ENCODE assay signal across 8 mouse cellular contexts in the genomic region with DNA sequence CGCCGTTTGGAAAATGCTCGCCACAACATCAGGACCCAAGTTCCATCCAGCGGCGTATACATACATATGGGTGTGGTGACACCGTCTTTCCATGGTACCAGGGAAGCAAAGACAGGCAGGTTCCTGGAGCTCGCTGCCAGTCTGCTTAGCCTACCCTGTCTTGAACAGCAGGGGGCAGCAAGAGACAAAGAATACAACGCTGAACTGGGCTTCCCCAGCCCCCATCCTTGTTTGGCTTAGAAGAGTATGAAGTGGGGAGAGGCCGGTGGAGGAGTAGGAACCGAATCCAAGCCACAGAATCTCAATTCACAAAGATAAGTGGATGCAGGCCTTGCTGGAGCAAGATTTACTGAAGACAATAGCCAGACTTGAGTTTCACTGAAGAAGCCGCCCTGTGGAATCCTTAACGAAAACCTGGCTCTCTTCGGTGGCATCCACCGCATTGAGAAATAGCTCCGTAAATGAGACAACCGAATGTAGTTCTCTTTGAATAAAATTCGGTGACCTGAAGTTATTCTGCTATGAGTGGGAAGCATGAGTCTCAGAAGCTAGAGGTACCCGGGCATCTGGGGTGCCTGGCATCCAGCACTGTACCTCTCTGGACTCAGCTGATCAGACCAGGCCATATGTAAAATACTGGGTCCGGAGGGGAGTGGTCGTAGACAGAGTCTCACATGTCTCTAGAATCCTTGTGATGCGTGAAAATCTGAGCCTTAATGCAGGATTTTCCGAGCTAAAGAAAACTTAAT.
DNase-seq lines count a peak whose midpoint lies in the region; ATAC-seq and TF ChIP-seq lines count a peak whose summit lies in the region.

No protein-coding gene starts in this region.

- DNase-seq in brain, embryonic 14.5 days (ENCODE audit: low read depth) = peak; percentile 93
- peak; percentile 72 for DNase-seq in fibroblast of lung, adult 2 months (ENCODE audit: low read depth)
- DNase-seq in midbrain, postnatal 0 days (ENCODE audit: low spot score) = peak; percentile 93
- peak; percentile 81 for DNase-seq in telencephalon, adult 2 months (ENCODE audit: low read depth, low spot score)

- no peak overlapping the region for H3K4me3 ChIP-seq in heart, embryonic 12.5 days
- no peak overlapping the region for H3K4me3 ChIP-seq in kidney, embryonic 14.5 days (ENCODE audit: low read length)
- no peak overlapping the region for H3K4me3 ChIP-seq in limb, embryonic 12.5 days (replicated peaks)
- no peak overlapping the region for H3K4me3 ChIP-seq in midbrain, postnatal 0 days (ENCODE audit: low read depth, low read length)

- 43% methylated on average over 22 of the region's 22 CpGs for WGBS in heart, embryonic 12.5 days
- WGBS in kidney, embryonic 14.5 days = 45% methylated on average over 22 of the region's 22 CpGs
- WGBS in limb, embryonic 12.5 days = 47% methylated on average over 22 of the region's 22 CpGs
- 44% methylated on average over 22 of the region's 22 CpGs for WGBS in midbrain, postnatal 0 days

- no peaks in the 10 kb centered on the region for H3K36me3 ChIP-seq in heart, embryonic 12.5 days
- H3K36me3 ChIP-seq in kidney, embryonic 14.5 days (ENCODE audit: control insufficient read depth, insufficient read depth, low read length) = no peaks in the 10 kb centered on the region
- H3K36me3 ChIP-seq in limb, embryonic 12.5 days = no peaks in the 10 kb centered on the region
- H3K36me3 ChIP-seq in midbrain, postnatal 0 days (ENCODE audit: insufficient read depth, low read length) = no peaks in the 10 kb centered on the region

- ATAC-seq in CD4-positive, CD25-positive, alpha-beta regulatory T cell, adult 4 months = peak; percentile 49
- ATAC-seq in heart, embryonic 12.5 days (ENCODE audit: insufficient number of reproducible peaks, low FRiP score) = peak; percentile 59; the same call in 1 of the 2 replicates
- peak; percentile 89; the same call in 1 of the 2 replicates for ATAC-seq in kidney, embryonic 14.5 days (ENCODE audit: low FRiP score, low TSS enrichment)
- peak; percentile 89 for ATAC-seq in limb, embryonic 12.5 days (ENCODE audit: insufficient number of reproducible peaks, insufficient read depth, low FRiP score, low TSS enrichment, low read depth)
- peak; percentile 91 for ATAC-seq in midbrain, postnatal 0 days (ENCODE audit: low FRiP score)

- TF ChIP-seq CTCF in brain, embryonic 14.5 days (IDR thresholded peaks at IDR 0.05; ENCODE audit: borderline replicate concordance, extremely low read depth, insufficient read depth, insufficient read length) = peak; percentile 88
- TF ChIP-seq CTCF in midbrain, postnatal 0 days (IDR thresholded peaks at IDR 0.05) = peak; percentile 94

- H3K9ac ChIP-seq in heart, embryonic 12.5 days = no peak overlapping the region
- H3K9ac ChIP-seq in kidney, embryonic 14.5 days (ENCODE audit: low read depth, low read length) = no peak overlapping the region
- H3K9ac ChIP-seq in limb, embryonic 12.5 days (replicated peaks) = no peak overlapping the region
- H3K9ac ChIP-seq in midbrain, postnatal 0 days (replicated peaks; ENCODE audit: low read length, poor library complexity, severe bottlenecking) = no peak overlapping the region

- TF ChIP-seq POLR2A in brain, embryonic 14.5 days (IDR thresholded peaks at IDR 0.05; ENCODE audit: borderline replicate concordance, extremely low read depth, insufficient read depth, insufficient read length, poor library complexity, severe bottlenecking) = no peak

- H3K27me3 ChIP-seq in heart, embryonic 12.5 days (replicated peaks) = peaks cover 4% of the 10 kb centered on the region; the same call in 1 of the 2 replicates
- H3K27me3 ChIP-seq in kidney, embryonic 14.5 days (ENCODE audit: control insufficient read depth, insufficient read depth, low read length) = no peaks in the 10 kb centered on the region
- H3K27me3 ChIP-seq in limb, embryonic 12.5 days = no peaks in the 10 kb centered on the region; the same call in 1 of the 2 replicates
- no peaks in the 10 kb centered on the region for H3K27me3 ChIP-seq in midbrain, postnatal 0 days (ENCODE audit: insufficient read depth, low read length)

- H3K4me1 ChIP-seq in heart, embryonic 12.5 days (replicated peaks) = peaks cover 3% of the 10 kb centered on the region; the same call in 1 of the 2 replicates
- no peaks in the 10 kb centered on the region for H3K4me1 ChIP-seq in kidney, embryonic 14.5 days (ENCODE audit: control insufficient read depth, insufficient read depth, low read length)
- peaks cover 23% of the 10 kb centered on the region for H3K4me1 ChIP-seq in limb, embryonic 12.5 days (replicated peaks)
- no peaks in the 10 kb centered on the region for H3K4me1 ChIP-seq in midbrain, postnatal 0 days (ENCODE audit: insufficient read depth, low read length)

- H3K4me2 ChIP-seq in heart, embryonic 12.5 days = peak overlapping the region; percentile 11; the same call in 1 of the 2 replicates
- no peak overlapping the region for H3K4me2 ChIP-seq in kidney, embryonic 14.5 days (replicated peaks; ENCODE audit: low read depth, low read length)
- peak overlapping the region; percentile 32 for H3K4me2 ChIP-seq in limb, embryonic 12.5 days
- peak overlapping the region; percentile 36 for H3K4me2 ChIP-seq in midbrain, postnatal 0 days (ENCODE audit: low read depth, low read length, poor library complexity, severe bottlenecking)

- H3K9me3 ChIP-seq in heart, embryonic 12.5 days (replicated peaks) = no peaks in the 10 kb centered on the region; the same call in 1 of the 2 replicates
- H3K9me3 ChIP-seq in kidney, embryonic 14.5 days (ENCODE audit: control insufficient read depth, low read length) = no peaks in the 10 kb centered on the region
- H3K9me3 ChIP-seq in limb, embryonic 12.5 days = no peaks in the 10 kb centered on the region
- H3K9me3 ChIP-seq in midbrain, postnatal 0 days (ENCODE audit: low read length) = no peaks in the 10 kb centered on the region

- H3K27ac ChIP-seq in heart, embryonic 12.5 days (ENCODE audit: poor library complexity, severe bottlenecking) = no peak overlapping the region
- peak overlapping the region; percentile 27; the same call in 1 of the 2 replicates for H3K27ac ChIP-seq in kidney, embryonic 14.5 days (ENCODE audit: low read depth, low read length)
- H3K27ac ChIP-seq in limb, embryonic 12.5 days = peak overlapping the region; percentile 60
- no peak overlapping the region for H3K27ac ChIP-seq in midbrain, postnatal 0 days (ENCODE audit: low read depth, low read length)

Comparison
In these comparisons a context has a peak if more than half of its experiments do, and no peak if none do; other contexts are left out.
1. H3K27ac ChIP-seq: peak in kidney, embryonic 14.5 days (single experiment) and limb, embryonic 12.5 days (single experiment); none in heart, embryonic 12.5 days (single experiment) and midbrain, postnatal 0 days (single experiment).
2. Peak in every context shown above with its lines, with median percentiles within 50 percentile points of each other: ATAC-seq and DNase-seq.